ENCODE assay signal across 18 mouse cellular contexts in genomic region chr5:125096368-125096767, GRCm38 (mm10).
A peak's percentile ranks its signal among the peaks of the same experiment; 100 is the strongest.
DNase-seq lines count a peak whose midpoint lies in the region; ATAC-seq and TF ChIP-seq lines count a peak whose summit lies in the region.
"Had no signal": no experiment of that assay in that cellular context is flagged by ENCODE, and none has a peak within 500 bp of the region (broad histone marks: within the 10 kb centered on the region; RNA-seq: fewer than 3 reads in every experiment).

No protein-coding gene starts in this region.

- H3K36me3 ChIP-seq in forebrain, postnatal 0 days (ENCODE audit: insufficient read depth): peaks cover 37% of the 10 kb centered on the region
- peaks cover 100% of the 10 kb centered on the region for H3K36me3 ChIP-seq in forebrain, embryonic 10.5 days (replicated peaks)
- peaks cover 65% of the 10 kb centered on the region for H3K36me3 ChIP-seq in midbrain, embryonic 13.5 days
- H3K36me3 ChIP-seq in midbrain, postnatal 0 days (ENCODE audit: insufficient read depth, low read length): peaks cover 28% of the 10 kb centered on the region
- H3K36me3 ChIP-seq in hindbrain, postnatal 0 days (ENCODE audit: insufficient read depth, low read length): peaks cover 23% of the 10 kb centered on the region

- H3K27me3 ChIP-seq in forebrain, postnatal 0 days (ENCODE audit: insufficient read depth, low read length): no peaks in the 10 kb centered on the region
- no peaks in the 10 kb centered on the region for H3K27me3 ChIP-seq in forebrain, embryonic 10.5 days (ENCODE audit: poor library complexity, severe bottlenecking)
- no peaks in the 10 kb centered on the region for H3K27me3 ChIP-seq in midbrain, embryonic 13.5 days
- no peaks in the 10 kb centered on the region for H3K27me3 ChIP-seq in midbrain, postnatal 0 days (ENCODE audit: insufficient read depth, low read length)
- H3K27me3 ChIP-seq in hindbrain, postnatal 0 days (ENCODE audit: insufficient read depth, low read length): no peaks in the 10 kb centered on the region
- H3K27me3 ChIP-seq: embryonic facial prominence, embryonic 15.5 days; limb, embryonic 15.5 days had no signal

- no peaks in the 10 kb centered on the region for H3K4me1 ChIP-seq in forebrain, postnatal 0 days (ENCODE audit: insufficient read depth)
- peaks cover 5% of the 10 kb centered on the region; the same call in 1 of the 2 replicates for H3K4me1 ChIP-seq in forebrain, embryonic 10.5 days
- H3K4me1 ChIP-seq in midbrain, embryonic 13.5 days (replicated peaks): peaks cover 41% of the 10 kb centered on the region
- H3K4me1 ChIP-seq in midbrain, postnatal 0 days (ENCODE audit: insufficient read depth, low read length): no peaks in the 10 kb centered on the region
- 0 out of 2 replicates have a peak, but pooled peaks cover 5% of the 10 kb centered on the region for H3K4me1 ChIP-seq in hindbrain, postnatal 0 days (ENCODE audit: insufficient read depth, low read length)
- H3K4me1 ChIP-seq: embryonic facial prominence, embryonic 15.5 days had no signal

- no peak overlapping the region for H3K4me2 ChIP-seq in forebrain, postnatal 0 days (ENCODE audit: low read depth)
- H3K4me2 ChIP-seq in midbrain, embryonic 13.5 days (replicated peaks): no peak overlapping the region
- no peak overlapping the region for H3K4me2 ChIP-seq in midbrain, postnatal 0 days (ENCODE audit: low read depth, low read length, poor library complexity, severe bottlenecking)
- H3K4me2 ChIP-seq in hindbrain, postnatal 0 days (ENCODE audit: low read depth, low read length): no peak overlapping the region
- H3K4me2 ChIP-seq: embryonic facial prominence, embryonic 15.5 days; limb, embryonic 15.5 days had no signal

- no peak overlapping the region for H3K9ac ChIP-seq in forebrain, postnatal 0 days
- no peak overlapping the region for H3K9ac ChIP-seq in midbrain, embryonic 13.5 days (replicated peaks)
- no peak overlapping the region for H3K9ac ChIP-seq in midbrain, postnatal 0 days (replicated peaks; ENCODE audit: low read length, poor library complexity, severe bottlenecking)
- H3K9ac ChIP-seq in hindbrain, postnatal 0 days (replicated peaks; ENCODE audit: low read length): no peak overlapping the region
- H3K9ac ChIP-seq: embryonic facial prominence, embryonic 15.5 days; limb, embryonic 15.5 days had no signal

- 0 out of 2 replicates have a peak, but pooled peaks have one; percentile 18 for ATAC-seq in forebrain, postnatal 0 days
- no peak for ATAC-seq in midbrain, embryonic 13.5 days
- ATAC-seq in midbrain, postnatal 0 days (ENCODE audit: low FRiP score): no peak
- no peak for ATAC-seq in hindbrain, postnatal 0 days
- ATAC-seq: forebrain, embryonic 14.5 days had no signal

- 71% methylated on average over 11 of the region's 11 CpGs for WGBS in forebrain, postnatal 0 days
- WGBS in forebrain, embryonic 10.5 days: 94% methylated on average over 11 of the region's 11 CpGs
- WGBS in midbrain, embryonic 13.5 days: 87% methylated on average over 11 of the region's 11 CpGs
- 81% methylated on average over 11 of the region's 11 CpGs for WGBS in midbrain, postnatal 0 days
- 71% methylated on average over 11 of the region's 11 CpGs for WGBS in hindbrain, postnatal 0 days

- H3K4me3 ChIP-seq in forebrain, postnatal 0 days (ENCODE audit: low read depth, low read length): no peak overlapping the region
- no peak overlapping the region for H3K4me3 ChIP-seq in forebrain, embryonic 10.5 days
- no peak overlapping the region for H3K4me3 ChIP-seq in layer of hippocampus, adult 2 months
- no peak overlapping the region for H3K4me3 ChIP-seq in midbrain, embryonic 13.5 days (replicated peaks)
- no peak overlapping the region for H3K4me3 ChIP-seq in midbrain, postnatal 0 days (ENCODE audit: low read depth, low read length)
- H3K4me3 ChIP-seq in hindbrain, postnatal 0 days (ENCODE audit: low read length): no peak overlapping the region
- H3K4me3 ChIP-seq: embryonic facial prominence, embryonic 15.5 days; heart, embryonic 10.5 days; limb, embryonic 15.5 days had no signal

- no peak overlapping the region for H3K27ac ChIP-seq in forebrain, postnatal 0 days (ENCODE audit: low read depth, low read length)
- H3K27ac ChIP-seq in forebrain, embryonic 10.5 days: no peak overlapping the region
- peak overlapping the region; percentile 50; the same call in 1 of the 2 replicates for H3K27ac ChIP-seq in layer of hippocampus, adult 2 months
- peak overlapping the region; percentile 84 for H3K27ac ChIP-seq in midbrain, embryonic 13.5 days
- no peak overlapping the region for H3K27ac ChIP-seq in midbrain, postnatal 0 days (ENCODE audit: low read depth, low read length)
- 0 out of 2 replicates have a peak overlapping the region, but pooled peaks have one; percentile 0 for H3K27ac ChIP-seq in hindbrain, postnatal 0 days
- H3K27ac ChIP-seq: embryonic facial prominence, embryonic 15.5 days; heart, embryonic 10.5 days; limb, embryonic 15.5 days had no signal

- no peak for DNase-seq in forebrain, postnatal 0 days
- no peak for DNase-seq in forebrain, embryonic 10.5 days (ENCODE audit: extremely low spot score, low spot score)
- DNase-seq in layer of hippocampus, adult 2 months (ENCODE audit: low spot score in 2 of 2): no peak
- DNase-seq in layer of hippocampus, adult 8-10 months (ENCODE audit: low spot score in 2 of 2): no peak
- no peak for DNase-seq in midbrain, postnatal 0 days (ENCODE audit: low spot score)
- DNase-seq in hindbrain, postnatal 0 days (ENCODE audit: low spot score): no peak
- DNase-seq in spleen, postnatal 36 days (ENCODE audit: low spot score in 2 of 2): no peak
- DNase-seq: cerebellum, postnatal 10 days; embryo, embryonic 11 days; gastrocnemius, postnatal 36 days; kidney, adult 2 months; kidney, postnatal 25 days; thymus, adult 2 months had no signal

- H3K9me3 ChIP-seq in forebrain, postnatal 0 days (ENCODE audit: low read length): no peaks in the 10 kb centered on the region
- H3K9me3 ChIP-seq in forebrain, embryonic 10.5 days: peaks cover 1% of the 10 kb centered on the region; the same call in 1 of the 2 replicates
- no peaks in the 10 kb centered on the region for H3K9me3 ChIP-seq in midbrain, embryonic 13.5 days
- no peaks in the 10 kb centered on the region for H3K9me3 ChIP-seq in midbrain, postnatal 0 days (ENCODE audit: low read length)
- no peaks in the 10 kb centered on the region for H3K9me3 ChIP-seq in hindbrain, postnatal 0 days (ENCODE audit: low read length)
- H3K9me3 ChIP-seq: embryonic facial prominence, embryonic 15.5 days; heart, embryonic 10.5 days; limb, embryonic 15.5 days had no signal

- TF ChIP-seq CTCF in forebrain, postnatal 0 days (IDR thresholded peaks at IDR 0.05; ENCODE audit: low read depth): no peak
- no peak for TF ChIP-seq CTCF in layer of hippocampus, adult 2 months (conservative IDR thresholded peaks at IDR 0.05)
- no peak for TF ChIP-seq CTCF in midbrain, postnatal 0 days (IDR thresholded peaks at IDR 0.05)
- no peak for TF ChIP-seq CTCF in hindbrain, postnatal 0 days (IDR thresholded peaks at IDR 0.05; ENCODE audit: low read depth)

Comparison
In these comparisons a context has a peak if more than half of its experiments do, and no peak if none do; other contexts are left out.
1. H3K27ac ChIP-seq: peak in layer of hippocampus, adult 2 months (single experiment), midbrain, embryonic 13.5 days (single experiment) and hindbrain, postnatal 0 days (single experiment); none in forebrain, postnatal 0 days (single experiment), forebrain, embryonic 10.5 days (single experiment) and midbrain, postnatal 0 days (single experiment).